Mouse (Mus musculus): ENCODE data around the gene Gm17689.

The Gm17689 gene

GRCm38 (mm10) chr9:36582535-36582934, at the start of gene Gm17689:
Gene Gm17689, minus strand, starts transcription at chr9:36582635.
- no peak for DNase-seq

DNA sequence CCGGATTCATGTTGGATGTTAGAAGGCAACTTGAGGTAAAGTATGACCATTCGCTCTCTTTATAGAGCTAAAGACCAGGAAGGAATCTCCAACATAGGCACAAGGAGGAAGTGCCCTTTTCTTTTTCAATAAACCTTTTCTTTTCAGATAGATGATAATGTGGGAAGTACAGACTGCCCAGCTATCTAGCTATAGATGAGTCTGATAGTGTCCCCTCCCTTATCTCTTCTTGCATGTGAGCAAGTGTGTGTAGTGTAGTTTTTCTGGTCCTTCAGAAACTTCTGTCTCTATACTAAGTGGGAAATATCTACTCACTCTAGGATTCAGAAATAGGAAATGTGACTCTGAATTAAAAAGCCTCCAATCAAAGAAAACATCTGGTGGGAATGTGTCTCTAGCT, 40.6 kb downstream of the Gm17689 start, which contains the start of gene Gm5615:
TSS of gene Gm5615 (minus strand) at position 101 of the 400 bp plus-strand sequence.
- DNase-seq = no peak

Data from thymus, postnatal 36 days (tissue).